Mouse (Mus musculus): ENCODE data around the gene Alkbh1. TPM values are rescaled to one million over a fixed set of nuclear protein-coding genes. Genes with fewer than 3 reads are reported as not detected.

Gene Alkbh1
- polyA plus RNA-seq, 1 experiment from 2014 or later: 41.5 TPM

Small RNAs within 50 kb of the gene (microRNA-seq; reads per million reads assigned to microRNA genes)
- gene Mir3068: 26.5 reads per million, percentile 35 among the genes with 10 or more reads in this experiment

Other genes with a start within 250 kb of the Alkbh1 start
- 2.5 TPM in 2 replicates for gene Samd15, start 244.3 kb downstream of the Alkbh1 start, polyA plus RNA-seq (2015; fragmentation: Nextera tagmentation; extraction: Ambion mirVana)
- 4.4 and 4.6 TPM in 2 replicates for gene Tmed8, start 243.6 kb downstream of the Alkbh1 start, polyA plus RNA-seq (2015; fragmentation: Nextera tagmentation; extraction: Ambion mirVana)
- gene Noxred1, start 205.3 kb downstream of the Alkbh1 start, polyA plus RNA-seq (2015; fragmentation: Nextera tagmentation; extraction: Ambion mirVana): 1.0 and 1.5 TPM in 2 replicates
- gene Vipas39, start 177.8 kb downstream of the Alkbh1 start, polyA plus RNA-seq (2015; fragmentation: Nextera tagmentation; extraction: Ambion mirVana): 49.3 and 51.2 TPM in 2 replicates
- gene Ahsa1, start 177.5 kb downstream of the Alkbh1 start, polyA plus RNA-seq (2015; fragmentation: Nextera tagmentation; extraction: Ambion mirVana): 213 and 236 TPM in 2 replicates
- gene Ism2, start 144.3 kb downstream of the Alkbh1 start, polyA plus RNA-seq (2015; fragmentation: Nextera tagmentation; extraction: Ambion mirVana): 0.96 and 1.2 TPM in 2 replicates
- 64.6 and 74.8 TPM in 2 replicates for gene Sptlc2, start 55.7 kb downstream of the Alkbh1 start, polyA plus RNA-seq (2015; fragmentation: Nextera tagmentation; extraction: Ambion mirVana)
- 246 and 286 TPM in 2 replicates for gene Slirp, start 121 bp downstream of the Alkbh1 start, polyA plus RNA-seq (2015; fragmentation: Nextera tagmentation; extraction: Ambion mirVana)
- gene Snw1, start 28.3 kb upstream of the Alkbh1 start, polyA plus RNA-seq (2015; fragmentation: Nextera tagmentation; extraction: Ambion mirVana): 96.2 and 107 TPM in 2 replicates
- gene Gm5788, start 50.7 kb upstream of the Alkbh1 start, polyA plus RNA-seq (2015; fragmentation: Nextera tagmentation; extraction: Ambion mirVana): not detected in 2 replicates
- not detected in 2 replicates for gene Gm8300, start 70.3 kb upstream of the Alkbh1 start, polyA plus RNA-seq (2015; fragmentation: Nextera tagmentation; extraction: Ambion mirVana)
- gene Oog1, start 158.7 kb upstream of the Alkbh1 start, polyA plus RNA-seq (2015; fragmentation: Nextera tagmentation; extraction: Ambion mirVana): not detected in 2 replicates
- gene Gm4027, start 174.9 kb upstream of the Alkbh1 start, polyA plus RNA-seq (2015; fragmentation: Nextera tagmentation; extraction: Ambion mirVana): not detected in 2 replicates
- not detected in 2 replicates for gene Gm16381, start 200.6 kb upstream of the Alkbh1 start, polyA plus RNA-seq (2015; fragmentation: Nextera tagmentation; extraction: Ambion mirVana)